Mouse (Mus musculus) left cerebral cortex, adult 2 months (tissue): ENCODE data around the gene Pnpla2. TPM values are rescaled to one million over a fixed set of nuclear protein-coding genes. Genes with fewer than 3 reads are reported as not detected.

Experiments used
- DNase-seq, 2 experiments: peaks; one replicate each; pipeline ENCODE4 v3.0.0; 2021 to 2022; ENCODE audit warnings: low spot score in 2 of 2, mixed read lengths in 1 of 2; ENCODE audit errors: extremely low spot score in 1 of 2
- H3K27ac ChIP-seq: fragments of 200-600 bp; 2 replicates; pipeline ENCODE4 v1.8.1; 2022
- H3K4me3 ChIP-seq: fragments of 200-600 bp; 2 replicates; pipeline ENCODE4 v1.8.1; 2022
- CTCF ChIP-seq: fragments of 200-600 bp; IDR thresholded peaks from 2 replicates; pipeline ENCODE4 v1.8.1; 2022; ENCODE audit warnings: antibody characterized with exemption, mild to moderate bottlenecking, moderate library complexity
- intact Hi-C: fragments of 180-260 bp; cut with DNase I; formaldehyde crosslinking; loops from one replicate; pipeline ENCODE4 v1.15.1; 2025
- total RNA-seq, 2 experiments: library from RNA; stranded (reverse); gene quantifications; 2 replicates each; pipeline ENCODE4 v1.2.3; 2021

Gene Pnpla2
- total RNA-seq, 2 experiments from 2014 or later, result 26.0 to 31.7 TPM

DNA sequence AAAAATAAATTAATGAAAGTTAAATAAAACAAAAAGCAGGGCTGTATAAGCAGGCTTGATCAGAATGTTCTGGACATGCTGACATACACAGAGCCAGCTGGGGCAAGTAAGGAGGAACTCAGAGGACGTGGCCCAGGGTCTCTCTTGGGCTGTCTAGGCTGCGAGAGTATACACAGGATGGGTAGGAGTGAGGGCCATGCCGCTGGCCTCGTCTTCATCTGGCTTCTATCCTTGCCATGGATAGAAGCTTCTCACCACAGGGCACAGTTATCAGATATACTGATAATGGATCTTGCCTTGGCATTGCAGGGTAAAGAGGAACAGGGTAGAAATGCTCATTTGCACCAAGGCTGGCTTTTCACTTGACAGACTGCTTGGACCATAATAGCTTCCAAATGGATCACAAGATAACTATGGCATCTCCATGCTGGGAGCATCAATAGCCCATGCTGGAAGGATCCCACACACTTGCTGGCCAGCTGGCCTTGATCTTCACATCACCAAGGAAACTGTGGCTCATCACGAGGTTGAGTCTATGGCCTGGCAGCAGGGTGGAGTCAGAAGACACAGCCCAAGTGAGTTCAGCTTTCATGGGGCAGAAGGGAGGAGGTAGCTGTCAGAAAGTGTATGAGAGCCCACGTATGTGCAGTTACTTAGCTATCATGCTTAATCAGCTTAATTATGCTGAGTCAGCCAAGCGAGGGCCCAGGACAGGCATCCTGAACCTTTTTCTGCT, 47.0 kb downstream of the Pnpla2 start:
- H3K27ac ChIP-seq, result no peak overlapping the region
- intact Hi-C loops, result no loop called here
- no peak overlapping the region for H3K4me3 ChIP-seq
- DNase-seq, result no peak
- no peak for TF ChIP-seq CTCF

DNA sequence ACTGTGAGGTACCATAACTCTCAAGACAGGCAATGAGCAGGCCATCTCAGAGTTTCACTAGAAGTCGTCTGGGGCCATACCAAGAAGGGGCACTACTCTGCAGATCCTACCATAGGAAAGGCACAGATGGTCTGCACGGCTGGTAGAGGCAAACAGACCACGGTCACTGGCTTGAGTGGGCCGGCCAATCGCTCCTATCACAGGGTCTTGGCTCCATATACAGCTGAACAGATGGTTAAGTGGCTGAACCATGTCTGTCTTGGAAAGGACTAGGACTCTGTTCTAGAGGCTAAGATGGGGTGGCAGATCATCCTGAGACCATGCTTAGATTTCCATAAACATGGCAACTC, 47.5 kb downstream of the Pnpla2 start:
- TF ChIP-seq CTCF, result no peak
- no peak for DNase-seq
- intact Hi-C loops, result no loop called here
- Histone ChIP-seq H3K4me3 (no peak overlapping the region), H3K27ac (no peak overlapping the region)

DNA sequence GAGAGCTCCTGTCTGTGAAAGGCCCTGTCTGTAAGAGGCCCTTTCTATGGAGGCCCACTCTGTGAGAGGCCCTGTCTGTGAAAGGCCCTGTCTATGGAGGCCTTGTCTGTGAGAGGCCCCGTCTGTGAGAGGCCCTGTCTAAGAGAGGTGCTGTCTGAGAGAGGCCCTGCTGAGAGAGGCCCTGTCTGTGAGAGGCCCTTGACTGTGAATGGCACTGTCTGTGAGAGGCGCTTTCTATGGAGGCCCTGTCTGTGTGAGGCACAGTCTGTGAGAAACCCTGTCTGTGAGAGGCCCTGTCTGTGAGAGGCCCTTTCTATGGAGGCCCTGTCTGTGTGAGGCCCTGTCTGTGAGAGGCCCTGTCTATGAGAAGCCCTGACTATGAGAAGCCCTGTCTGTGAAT, 51.3 kb downstream of the Pnpla2 start:
- no peak overlapping the region for H3K27ac ChIP-seq
- intact Hi-C loops, result no loop called here
- no peak for TF ChIP-seq CTCF

DNA sequence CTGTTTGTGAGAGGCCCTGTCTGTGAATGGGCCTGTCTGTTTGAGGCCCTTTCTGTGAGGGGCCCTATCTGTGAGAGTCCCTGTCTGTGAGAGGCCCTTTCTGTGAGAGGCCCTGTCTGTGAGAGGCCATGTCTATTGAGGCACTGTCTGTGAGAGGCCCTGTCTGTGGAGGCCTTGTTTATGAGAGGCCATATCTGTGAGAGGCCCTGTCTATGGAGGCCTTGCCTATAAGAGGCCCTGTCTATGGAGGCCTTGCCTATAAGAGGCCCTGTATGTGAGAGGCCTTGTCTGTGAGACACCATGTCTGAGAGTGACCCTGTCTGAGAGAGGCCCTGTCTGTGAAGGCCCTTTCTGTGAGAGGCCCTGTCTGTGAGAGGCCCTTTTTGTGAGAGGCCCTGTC, 53.2 kb downstream of the Pnpla2 start:
- no peak for TF ChIP-seq CTCF
- intact Hi-C loops, result no loop called here

More for the DNA sequence above, 51.3 kb downstream of the Pnpla2 start:
- DNase-seq, result no peak
- no peak overlapping the region for H3K4me3 ChIP-seq

DNA sequence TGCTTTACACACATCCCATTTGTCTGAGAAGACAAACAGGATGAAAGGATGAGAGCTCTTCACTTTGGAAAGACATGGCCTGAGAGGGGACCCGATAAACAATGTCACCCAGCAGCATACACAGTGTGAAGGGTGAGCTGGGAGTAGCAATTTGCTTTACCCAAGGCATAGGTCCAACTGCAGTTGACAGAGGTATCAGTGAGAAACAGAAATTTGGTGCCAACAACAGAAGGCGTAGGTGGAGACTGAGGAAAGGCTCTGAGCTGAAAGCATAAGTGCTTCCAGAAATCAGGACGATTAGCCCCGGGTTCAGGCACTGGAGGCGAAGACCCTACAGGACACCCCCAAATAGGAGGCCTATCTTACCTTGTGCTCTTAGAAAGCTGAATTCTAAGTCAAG, 55.2 kb downstream of the Pnpla2 start:
- TF ChIP-seq CTCF, result no peak
- Histone ChIP-seq H3K4me3 (no peak overlapping the region), H3K27ac (no peak overlapping the region)
- intact Hi-C loops, result no loop called here
- DNase-seq, result no peak

More for the DNA sequence above, 53.2 kb downstream of the Pnpla2 start:
- no peak overlapping the region for H3K4me3 ChIP-seq
- no peak overlapping the region for H3K27ac ChIP-seq
- no peak for DNase-seq

Other genes with a start within 250 kb of the Pnpla2 start
- not detected for gene Lmntd2, start 241.1 kb upstream of the Pnpla2 start, total RNA-seq
- 1 to 10 TPM in 1 of 2 experiments, under 1 TPM in 1; 0.94 to 1.3 TPM for gene Rassf7, start 239.3 kb upstream of the Pnpla2 start, total RNA-seq
- gene Phrf1, start 226.4 kb upstream of the Pnpla2 start, total RNA-seq, result 10 to 100 TPM; 70.5 to 77.2 TPM
- gene Irf7, start 188.7 kb upstream of the Pnpla2 start, total RNA-seq, result 1 to 10 TPM in 1 of 2 experiments, under 1 TPM in 1; 0.59 to 1.2 TPM
- gene Cdhr5, start 178.4 kb upstream of the Pnpla2 start, total RNA-seq, result not detected
- not detected for gene Sct, start 176.1 kb upstream of the Pnpla2 start, total RNA-seq
- gene Drd4, start 163.2 kb upstream of the Pnpla2 start, total RNA-seq, result under 1 TPM; 0.27 to 0.44 TPM
- gene Deaf1, start 127.5 kb upstream of the Pnpla2 start, total RNA-seq, result 10 to 100 TPM; 63.1 to 63.8 TPM
- 10 to 100 TPM; 33.3 to 34.9 TPM for gene Tmem80, start 127.5 kb upstream of the Pnpla2 start, total RNA-seq
- gene Eps8l2, start 116.3 kb upstream of the Pnpla2 start, total RNA-seq, result 1 to 10 TPM; 3.6 to 5.3 TPM
- gene Taldo1, start 63.0 kb upstream of the Pnpla2 start, total RNA-seq, result 10 to 100 TPM; 87.5 to 90.9 TPM
- 10 to 100 TPM; 38.9 to 46.5 TPM for gene Gatd1, start 41.1 kb upstream of the Pnpla2 start, total RNA-seq
- gene Cend1, start 25.7 kb upstream of the Pnpla2 start, total RNA-seq, result 100 to 1,000 TPM; 279 to 288 TPM
- 100 to 1,000 TPM; 253 to 262 TPM for gene Slc25a22, start 17.3 kb upstream of the Pnpla2 start, total RNA-seq
- gene Pidd1, start 11.2 kb upstream of the Pnpla2 start, total RNA-seq, result 1 to 10 TPM in 1 of 2 experiments, under 1 TPM in 1; 0.93 to 1.2 TPM
- 100 to 1,000 TPM; 552 to 567 TPM for gene Rplp2, start 7.8 kb upstream of the Pnpla2 start, total RNA-seq
- gene Cracr2b, start 5.9 kb downstream of the Pnpla2 start, total RNA-seq, result 1 to 10 TPM; 3.7 to 5.1 TPM
- gene Cd151, start 12.2 kb downstream of the Pnpla2 start, total RNA-seq, result 10 to 100 TPM; 30.7 to 31.4 TPM
- 10 to 100 TPM; 38.4 to 42.3 TPM for gene Polr2l, start 19.9 kb downstream of the Pnpla2 start, total RNA-seq
- gene Tspan4, start 20.0 kb downstream of the Pnpla2 start, total RNA-seq, result 10 to 100 TPM; 13.7 to 14.4 TPM
- gene Chid1, start 84.7 kb downstream of the Pnpla2 start, total RNA-seq, result 10 to 100 TPM; 59.2 to 72.0 TPM
- gene Ap2a2, start 107.0 kb downstream of the Pnpla2 start, total RNA-seq, result 100 to 1,000 TPM; 191 to 201 TPM
- not detected for gene Muc6, start 200.1 kb downstream of the Pnpla2 start, total RNA-seq
- under 1 TPM; 0.61 to 0.65 TPM for gene Muc2, start 235.1 kb downstream of the Pnpla2 start, total RNA-seq